Mouse (Mus musculus) liver, adult 2 months (tissue): ENCODE results near the gene Slc37a2.

Experiments
- CTCF ChIP-seq: fragments of 200-500 bp; IDR thresholded peaks from 2 replicates; pipeline ENCODE4 v1.5.1; 2011; ENCODE audit warnings: low read depth, low read length, control low read depth
- POLR2A ChIP-seq: fragments of 200-500 bp; IDR thresholded peaks from 2 replicates; pipeline ENCODE4 v1.6.1; 2011; ENCODE audit warnings: low read length, control low read depth; ENCODE audit not compliant: insufficient read depth; ENCODE audit errors: extremely low read depth

DNA sequence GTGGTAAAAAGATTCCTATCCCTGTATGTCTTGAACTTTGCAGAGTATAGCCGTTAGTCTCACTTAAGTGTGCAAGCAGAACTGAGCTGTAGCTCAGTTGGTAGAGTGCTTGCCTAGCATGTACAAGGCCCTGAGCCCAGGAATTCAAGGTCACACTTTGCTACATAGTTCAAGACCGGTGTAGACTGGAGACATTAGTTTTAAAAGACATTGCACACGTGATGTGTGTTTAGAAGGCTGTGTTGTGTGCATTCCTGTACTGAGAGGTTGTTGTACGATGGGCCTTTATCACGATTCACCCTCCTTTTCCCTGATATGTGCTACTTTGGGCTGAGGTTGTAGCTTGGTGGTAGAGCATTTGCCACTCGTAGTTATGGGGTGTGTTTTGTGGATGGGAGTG is 4.9 kb downstream of the Slc37a2 start:
- TF ChIP-seq CTCF, result no peak
- no peak for TF ChIP-seq POLR2A
